Mouse (Mus musculus): Measurements from ENCODE around the gene Gpr146. TPM values are rescaled to one million over a fixed set of nuclear protein-coding genes. Genes with fewer than 3 reads are reported as not detected.

The Gpr146 gene
- polyA plus RNA-seq, 1 experiment from 2014 or later = 2.6 TPM

DNA sequence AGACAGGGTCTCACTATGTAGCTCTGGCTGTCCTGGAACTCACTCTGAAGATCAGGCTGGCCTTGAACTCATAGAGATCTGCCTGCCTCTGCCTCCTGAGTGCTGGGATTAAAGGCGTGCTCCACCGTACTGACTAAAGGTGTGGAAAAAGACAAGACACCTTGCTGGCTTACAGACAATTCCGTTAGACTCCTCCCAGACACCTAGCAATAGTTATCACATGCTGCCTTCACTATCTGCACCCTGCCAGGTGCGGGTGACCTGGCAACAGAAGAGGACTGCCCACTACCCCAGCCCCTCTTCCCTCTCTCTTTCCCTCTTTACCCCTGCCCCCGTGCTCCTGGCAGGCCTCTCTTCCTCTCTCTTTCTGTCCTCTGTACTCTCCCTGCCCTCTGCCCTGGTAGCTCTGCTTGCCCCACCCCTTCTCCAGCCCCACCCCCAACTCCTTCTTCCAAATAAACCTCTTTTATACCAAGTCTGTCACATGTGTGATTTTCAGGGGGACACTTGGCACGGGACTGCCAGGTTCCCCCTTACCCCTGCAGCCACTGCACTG is 3.5 kb upstream of the Gpr146 start:
- H3K9me3 ChIP-seq = no peaks in the 10 kb centered on the region
- no peak overlapping the region for H3K4me3 ChIP-seq
- no peak overlapping the region for H3K4me2 ChIP-seq (replicated peaks)
- no peaks in the 10 kb centered on the region for H3K36me3 ChIP-seq
- H3K27me3 ChIP-seq = no peaks in the 10 kb centered on the region
- WGBS = 85% methylated on average over 6 of the region's 6 CpGs
- no peak overlapping the region for H3K9ac ChIP-seq (replicated peaks)
- no peak for ATAC-seq (ENCODE audit: low FRiP score, low read depth)
- no peak overlapping the region for H3K27ac ChIP-seq (replicated peaks)
- peaks cover 18% of the 10 kb centered on the region; the same call in 1 of the 2 replicates for H3K4me1 ChIP-seq

DNA sequence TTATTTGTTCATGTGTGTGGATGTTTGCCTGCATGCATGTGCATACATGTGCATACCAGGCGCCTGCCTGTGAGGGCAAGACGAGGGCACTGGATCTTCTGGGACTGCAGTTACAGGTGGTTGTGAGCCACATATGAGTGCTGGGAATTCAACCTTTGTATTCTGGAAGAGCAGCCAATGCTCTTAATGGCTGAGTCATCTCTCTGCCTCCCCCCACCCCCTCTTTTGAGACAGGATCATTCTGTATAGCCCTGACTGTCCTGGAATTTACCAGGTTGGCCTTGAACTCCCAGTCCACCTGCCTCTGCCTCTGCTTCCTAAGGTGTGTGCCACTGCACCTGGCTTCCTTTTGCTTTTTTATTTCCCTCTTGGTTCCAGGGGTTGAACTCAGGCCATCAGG is 2.7 kb upstream of the Gpr146 start:
- ATAC-seq (ENCODE audit: low FRiP score, low read depth) = no peak
- WGBS = 79% methylated on average over 2 of the region's 2 CpGs
- no peaks in the 10 kb centered on the region for H3K27me3 ChIP-seq
- no peaks in the 10 kb centered on the region for H3K9me3 ChIP-seq
- H3K9ac ChIP-seq (replicated peaks) = no peak overlapping the region
- H3K4me1 ChIP-seq = peaks cover 20% of the 10 kb centered on the region; the same call in 1 of the 2 replicates
- no peaks in the 10 kb centered on the region for H3K36me3 ChIP-seq
- no peak overlapping the region for H3K27ac ChIP-seq (replicated peaks)
- H3K4me3 ChIP-seq = no peak overlapping the region
- H3K4me2 ChIP-seq (replicated peaks) = no peak overlapping the region

DNA sequence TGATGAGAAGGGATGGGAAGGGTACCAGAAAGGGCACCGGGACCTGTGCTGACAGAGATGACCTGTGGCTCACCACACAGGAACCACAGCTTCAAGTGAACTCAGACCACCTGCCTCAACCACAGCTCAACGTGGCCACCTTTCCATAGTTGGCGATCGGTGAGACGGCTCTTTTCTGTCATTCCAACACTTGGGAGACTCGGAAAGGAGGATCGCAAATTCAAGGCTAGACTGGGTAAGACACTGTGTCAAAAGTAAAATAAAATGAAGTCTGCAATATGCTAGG is 717 bp downstream of the Gpr146 start:
- no peak overlapping the region for H3K27ac ChIP-seq (replicated peaks)

DNA sequence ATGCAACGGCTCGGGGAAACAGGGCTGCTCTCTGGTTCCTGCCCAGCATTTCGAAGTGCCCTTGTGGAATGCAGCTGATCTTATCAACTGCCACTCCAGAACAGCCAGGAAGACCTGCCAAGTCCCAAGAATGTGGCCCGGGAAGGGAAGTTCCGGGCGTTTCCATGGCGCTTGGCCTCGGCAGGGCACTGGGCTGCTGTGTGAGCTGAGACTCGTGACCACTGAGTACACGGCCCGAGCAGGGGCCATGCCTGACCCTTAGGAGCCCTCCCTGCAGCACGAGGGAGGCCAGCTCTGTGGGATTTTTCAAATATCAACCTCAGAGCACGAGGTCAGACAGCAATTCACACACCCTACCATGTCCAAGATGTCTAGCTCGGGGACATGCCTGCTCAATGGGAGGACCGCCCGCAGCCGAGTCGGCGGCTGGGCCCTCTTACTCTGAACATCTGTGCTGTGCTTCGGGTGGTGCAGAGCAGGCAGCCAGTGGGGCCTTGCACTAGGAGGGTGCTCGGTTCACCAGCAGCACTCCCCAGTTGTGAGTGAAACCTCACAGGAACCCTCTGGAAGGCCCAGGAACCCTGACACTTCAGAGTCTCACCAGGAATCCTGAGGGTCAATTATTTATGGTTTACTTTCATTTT is 1.6 kb downstream of the Gpr146 start:
- H3K36me3 ChIP-seq = no peaks in the 10 kb centered on the region
- peak overlapping the region; percentile 2; the same call in 1 of the 2 replicates for H3K27ac ChIP-seq (replicated peaks)
- 0 out of 2 replicates have a peak, but pooled peaks cover 4% of the 10 kb centered on the region for H3K27me3 ChIP-seq
- no peak overlapping the region for H3K9ac ChIP-seq (replicated peaks)
- H3K4me2 ChIP-seq (replicated peaks) = no peak overlapping the region
- H3K9me3 ChIP-seq = no peaks in the 10 kb centered on the region
- peaks cover 18% of the 10 kb centered on the region for H3K4me1 ChIP-seq
- no peak for ATAC-seq (ENCODE audit: low FRiP score, low read depth)
- no peak overlapping the region for H3K4me3 ChIP-seq
- 55% methylated on average over 21 of the region's 21 CpGs for WGBS

More for the DNA sequence above, 717 bp downstream of the Gpr146 start:
- Histone ChIP-seq H3K4me3 (no peak overlapping the region), H3K4me2 (replicated peaks) (no peak overlapping the region), H3K9me3 (no peaks in the 10 kb centered on the region), H3K9ac (replicated peaks) (no peak overlapping the region), H3K4me1 (peaks cover 16% of the 10 kb centered on the region), H3K36me3 (no peaks in the 10 kb centered on the region), H3K27me3 (0 out of 2 replicates have a peak, but pooled peaks cover 4% of the 10 kb centered on the region)
- WGBS = 93% methylated on average over 7 of the region's 7 CpGs
- no peak for ATAC-seq (ENCODE audit: low FRiP score, low read depth)

DNA sequence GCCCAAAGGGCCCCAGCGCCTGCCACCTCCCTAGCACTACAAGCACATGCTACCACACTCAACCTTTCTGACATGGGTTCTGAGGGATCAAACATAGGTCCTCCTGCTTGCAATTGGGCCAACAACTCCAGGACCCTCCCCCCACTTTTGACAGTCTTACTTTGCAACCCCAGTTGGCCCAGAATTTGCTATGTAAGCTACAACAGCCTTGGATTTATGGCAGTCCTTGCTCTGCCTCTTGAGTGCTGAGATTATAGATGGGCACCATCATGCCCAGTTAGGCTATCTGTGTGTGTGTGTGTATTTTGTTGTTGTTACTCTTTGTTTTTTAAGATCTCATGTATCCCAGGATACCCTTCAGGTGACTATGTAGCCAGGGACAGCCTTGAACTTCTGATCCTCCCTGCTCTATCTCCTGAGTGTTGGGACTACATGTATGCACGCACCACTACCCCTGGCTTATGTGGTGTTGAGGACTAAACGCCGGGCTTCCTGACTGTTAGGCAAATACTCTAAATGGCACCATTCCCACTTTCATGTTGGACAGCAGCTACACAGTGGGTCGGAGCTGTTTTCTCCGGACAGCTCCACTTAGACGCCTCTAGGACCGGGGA is 2.4 kb downstream of the Gpr146 start:
- H3K9me3 ChIP-seq = no peaks in the 10 kb centered on the region
- peak overlapping the region; percentile 59 for H3K9ac ChIP-seq (replicated peaks)
- H3K4me1 ChIP-seq = peaks cover 23% of the 10 kb centered on the region
- ATAC-seq (ENCODE audit: low FRiP score, low read depth) = no peak; the same call in 1 of the 2 replicates
- 26% methylated on average over 8 of the region's 8 CpGs for WGBS
- no peaks in the 10 kb centered on the region for H3K36me3 ChIP-seq
- 0 out of 2 replicates have a peak, but pooled peaks cover 4% of the 10 kb centered on the region for H3K27me3 ChIP-seq
- H3K4me2 ChIP-seq (replicated peaks) = peak overlapping the region; percentile 89
- no peak overlapping the region; the same call in 1 of the 2 replicates for H3K27ac ChIP-seq (replicated peaks)
- H3K4me3 ChIP-seq = peak overlapping the region; percentile 61

DNA sequence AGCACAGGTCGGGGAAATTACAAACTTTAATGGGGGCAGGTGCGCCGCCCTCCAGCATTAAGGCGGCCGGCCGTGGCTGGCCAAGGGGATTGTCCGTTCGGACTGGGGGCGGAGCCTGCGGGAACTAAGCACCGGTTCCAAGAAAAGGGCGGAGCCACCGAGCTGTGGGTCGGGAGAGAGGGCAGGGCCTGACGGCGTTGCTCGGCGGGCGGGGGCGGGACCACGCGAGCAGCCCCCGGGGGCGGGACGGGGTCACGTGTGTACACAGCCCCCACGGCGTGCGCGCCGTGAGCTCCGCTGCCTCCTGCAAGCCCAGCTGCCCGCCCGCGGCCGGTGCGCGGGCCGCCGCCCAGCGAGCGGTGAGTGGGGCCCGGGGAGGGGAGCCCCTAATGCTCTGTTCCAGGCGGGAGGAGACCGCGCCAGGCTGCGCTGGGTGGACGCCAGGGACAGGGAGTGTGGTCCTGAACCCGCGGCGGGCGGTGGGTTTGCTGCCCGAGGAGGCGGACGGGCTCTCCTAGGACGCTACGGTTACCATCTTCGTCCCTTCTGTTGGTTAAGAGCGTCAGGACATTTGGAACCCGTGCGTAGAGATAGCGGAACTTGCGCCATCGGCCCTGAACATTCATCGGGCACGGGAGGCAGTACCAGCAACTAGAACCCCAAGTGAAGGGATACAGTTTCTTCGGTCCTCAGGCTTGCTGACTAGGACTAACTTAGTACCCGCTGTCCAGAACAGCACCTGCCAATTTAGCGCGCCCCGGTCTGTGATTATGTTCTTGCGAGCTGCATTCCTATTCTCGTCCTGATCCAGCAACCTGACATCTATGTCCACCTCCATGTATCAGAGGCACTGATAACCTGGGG is 3.1 kb downstream of the Gpr146 start:
- Histone ChIP-seq H3K27me3 (0 out of 2 replicates have a peak, but pooled peaks cover 4% of the 10 kb centered on the region), H3K4me3 (peak overlapping the region; percentile 61), H3K4me2 (replicated peaks) (peak overlapping the region; percentile 89), H3K9me3 (no peaks in the 10 kb centered on the region), H3K9ac (replicated peaks) (peak overlapping the region; percentile 59), H3K4me1 (peaks cover 24% of the 10 kb centered on the region), H3K36me3 (no peaks in the 10 kb centered on the region), H3K27ac (replicated peaks) (no peak overlapping the region; the same call in 1 of the 2 replicates)
- WGBS = 2% methylated on average over 72 of the region's 73 CpGs
- ATAC-seq (ENCODE audit: low FRiP score, low read depth) = peak; percentile 87

DNA sequence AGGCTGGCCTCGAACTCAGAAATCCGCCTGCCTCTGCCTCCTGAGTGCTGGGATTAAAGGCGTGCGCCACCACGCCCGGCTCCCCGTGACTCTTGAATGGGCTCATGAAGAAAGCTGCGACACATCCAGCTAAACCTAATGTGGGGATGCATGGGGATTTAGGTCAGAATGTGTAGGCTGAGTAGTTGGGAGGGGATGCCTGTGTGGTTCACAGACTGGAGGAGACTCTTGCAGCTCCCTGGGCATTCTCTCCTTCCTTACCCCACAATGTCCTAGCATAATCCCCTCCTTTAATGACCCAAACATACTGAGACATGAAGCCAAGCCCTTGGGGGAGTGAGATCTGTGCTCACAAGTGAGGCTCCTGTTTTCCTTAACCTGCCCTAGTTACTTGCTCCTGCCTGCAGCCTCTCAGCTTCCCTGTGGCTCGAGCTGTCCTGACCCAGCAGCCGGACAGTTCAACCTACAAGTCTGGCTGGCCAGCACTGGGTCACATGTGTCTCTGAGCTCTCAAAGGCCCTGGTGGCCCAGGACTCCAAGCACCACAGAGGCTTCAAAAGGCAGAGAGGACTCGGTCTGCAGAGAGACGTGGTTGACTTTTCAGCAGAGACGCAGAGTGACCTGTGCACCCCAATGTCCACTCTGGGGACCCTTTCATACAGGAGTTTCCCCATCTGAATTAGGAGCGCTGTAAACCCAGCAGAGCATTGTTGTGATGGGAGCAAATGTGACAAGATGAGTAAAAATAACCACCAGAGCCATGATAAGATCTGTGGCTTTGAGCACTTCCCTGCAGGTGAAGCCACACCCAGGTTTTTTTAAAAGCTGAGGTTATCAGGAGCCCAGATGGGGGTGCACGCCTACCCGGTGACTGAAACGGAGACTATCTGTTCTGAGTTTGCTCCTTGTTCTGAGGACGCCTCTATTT is 4.4 kb downstream of the Gpr146 start:
- Histone ChIP-seq H3K4me2 (replicated peaks) (no peak overlapping the region), H3K4me1 (peaks cover 24% of the 10 kb centered on the region)
- whole genome bisulfite sequencing = 82% methylated on average over 18 of the region's 18 CpGs

DNA sequence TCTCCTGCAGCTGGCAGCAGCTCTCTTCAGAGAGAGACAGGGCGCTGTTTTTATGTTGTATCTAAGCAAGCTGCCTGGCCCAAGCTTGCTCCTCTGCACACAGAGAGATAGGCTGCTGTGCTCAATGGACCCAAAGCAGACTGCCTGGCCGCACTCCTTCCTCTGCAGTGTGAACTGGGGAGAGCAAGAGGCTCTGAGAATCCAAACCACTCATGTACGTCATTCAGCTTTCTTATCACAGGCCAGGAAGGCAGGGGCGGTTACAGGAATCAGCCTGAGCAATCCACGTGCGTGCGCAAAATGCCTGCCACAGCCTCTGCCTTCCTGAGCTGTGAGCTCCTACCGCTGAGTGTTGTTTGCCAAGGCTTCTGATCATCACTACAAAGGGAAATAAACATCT is 5.3 kb downstream of the Gpr146 start:
- ATAC-seq (ENCODE audit: low FRiP score, low read depth) = no peak
- H3K4me3 ChIP-seq = no peak overlapping the region
- peaks cover 24% of the 10 kb centered on the region for H3K4me1 ChIP-seq
- WGBS = 71% methylated on average over 8 of the region's 8 CpGs
- H3K4me2 ChIP-seq (replicated peaks) = no peak overlapping the region
- 0 out of 2 replicates have a peak, but pooled peaks cover 4% of the 10 kb centered on the region for H3K27me3 ChIP-seq
- no peaks in the 10 kb centered on the region for H3K36me3 ChIP-seq
- 0 out of 2 replicates have a peak overlapping the region, but pooled peaks have one; percentile 28 for H3K9ac ChIP-seq (replicated peaks)
- H3K9me3 ChIP-seq = no peaks in the 10 kb centered on the region
- peak overlapping the region; percentile 58 for H3K27ac ChIP-seq (replicated peaks)

More for the DNA sequence above, 4.4 kb downstream of the Gpr146 start:
- Histone ChIP-seq H3K4me3 (no peak overlapping the region), H3K36me3 (no peaks in the 10 kb centered on the region), H3K9me3 (no peaks in the 10 kb centered on the region), H3K9ac (replicated peaks) (no peak overlapping the region), H3K27me3 (0 out of 2 replicates have a peak, but pooled peaks cover 4% of the 10 kb centered on the region), H3K27ac (replicated peaks) (peak overlapping the region; percentile 58; the same call in 1 of the 2 replicates)
- ATAC-seq (ENCODE audit: low FRiP score, low read depth) = no peak

DNA sequence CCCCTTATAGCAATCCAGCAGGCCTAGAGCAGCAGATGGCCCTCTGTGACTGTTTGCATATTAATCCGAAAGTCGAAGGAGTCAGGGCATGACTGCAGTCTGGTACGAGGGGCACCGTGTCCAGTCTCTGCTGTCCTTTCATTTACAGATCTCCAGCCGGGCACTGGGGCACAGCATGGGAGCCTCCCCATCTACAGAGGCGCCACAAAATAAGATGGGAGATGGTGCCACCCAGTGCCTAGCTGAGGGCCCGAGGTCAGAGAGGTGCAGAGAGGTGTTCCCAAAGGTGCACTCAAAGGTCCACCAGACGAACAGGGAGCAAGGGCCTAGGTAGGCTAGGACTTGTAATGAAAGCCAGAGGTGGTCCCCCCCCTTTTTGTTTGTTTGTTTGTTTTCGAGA is 5.7 kb downstream of the Gpr146 start:
- WGBS = 82% methylated on average over 9 of the region's 9 CpGs
- H3K36me3 ChIP-seq = no peaks in the 10 kb centered on the region
- no peak for ATAC-seq (ENCODE audit: low FRiP score, low read depth)
- peak overlapping the region; percentile 58 for H3K27ac ChIP-seq (replicated peaks)
- H3K27me3 ChIP-seq = 0 out of 2 replicates have a peak, but pooled peaks cover 4% of the 10 kb centered on the region
- no peak overlapping the region for H3K4me2 ChIP-seq (replicated peaks)
- no peaks in the 10 kb centered on the region for H3K9me3 ChIP-seq
- peaks cover 24% of the 10 kb centered on the region for H3K4me1 ChIP-seq
- H3K4me3 ChIP-seq = no peak overlapping the region
- no peak overlapping the region for H3K9ac ChIP-seq (replicated peaks)

DNA sequence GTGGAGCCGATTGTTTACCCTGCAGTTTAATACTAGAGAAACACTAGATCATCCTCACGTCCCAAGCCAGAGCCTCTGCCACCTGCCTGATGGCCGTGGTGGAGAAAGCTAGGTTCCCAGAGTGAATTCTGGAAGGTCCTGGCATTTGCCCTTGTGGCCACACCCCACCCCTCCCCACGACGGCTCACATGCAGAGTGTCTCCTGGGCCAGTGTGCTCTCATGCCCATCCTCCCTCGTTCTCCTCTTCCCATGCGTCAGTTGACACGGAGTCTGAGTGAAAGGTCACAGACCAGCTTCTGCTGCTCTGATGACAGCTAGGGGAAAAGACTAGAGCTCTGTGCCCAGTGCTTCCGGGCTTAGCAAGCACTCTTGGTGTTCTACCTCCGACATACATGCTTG is 7.0 kb downstream of the Gpr146 start:
- 0 out of 2 replicates have a peak, but pooled peaks cover 4% of the 10 kb centered on the region for H3K27me3 ChIP-seq
- H3K36me3 ChIP-seq = no peaks in the 10 kb centered on the region
- 75% methylated on average over 10 of the region's 10 CpGs for WGBS
- ATAC-seq (ENCODE audit: low FRiP score, low read depth) = no peak
- H3K9ac ChIP-seq (replicated peaks) = peak overlapping the region; percentile 15; the same call in 1 of the 2 replicates
- no peaks in the 10 kb centered on the region for H3K9me3 ChIP-seq
- H3K4me2 ChIP-seq (replicated peaks) = no peak overlapping the region
- no peak overlapping the region for H3K4me3 ChIP-seq
- H3K27ac ChIP-seq (replicated peaks) = no peak overlapping the region
- peaks cover 25% of the 10 kb centered on the region for H3K4me1 ChIP-seq

DNA sequence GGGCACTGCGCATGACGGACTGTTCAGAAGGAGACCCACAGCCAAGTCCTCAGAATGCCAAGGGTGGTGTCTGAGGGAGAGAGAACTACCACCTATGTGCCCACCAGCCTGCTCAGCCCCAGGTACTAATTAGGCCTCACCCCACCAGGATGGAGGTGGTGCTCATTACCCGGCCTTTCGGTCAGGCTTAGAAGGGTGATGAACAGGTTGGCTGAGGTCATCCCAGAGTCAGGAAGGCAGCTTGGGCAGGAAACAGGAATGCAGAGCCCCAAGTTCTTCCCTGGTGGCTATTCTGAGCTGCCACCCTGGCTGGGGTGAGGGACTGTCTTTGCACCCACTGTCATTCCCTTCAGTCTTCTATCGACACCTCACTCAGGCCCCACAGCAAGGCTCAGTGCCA is 8.6 kb downstream of the Gpr146 start:
- H3K4me1 ChIP-seq = peaks cover 15% of the 10 kb centered on the region
- H3K9me3 ChIP-seq = no peaks in the 10 kb centered on the region
- H3K36me3 ChIP-seq = no peaks in the 10 kb centered on the region
- 92% methylated on average over 5 of the region's 5 CpGs for WGBS
- no peak overlapping the region for H3K27ac ChIP-seq (replicated peaks)
- H3K4me2 ChIP-seq (replicated peaks) = no peak overlapping the region
- ATAC-seq (ENCODE audit: low FRiP score, low read depth) = no peak
- no peak overlapping the region for H3K4me3 ChIP-seq
- 0 out of 2 replicates have a peak, but pooled peaks cover 4% of the 10 kb centered on the region for H3K27me3 ChIP-seq
- H3K9ac ChIP-seq (replicated peaks) = no peak overlapping the region
